Mouse (Mus musculus): ENCODE measurements around the gene Epb41l4b.

GRCm38 (mm10) chr4:57017229-57017628 lies 126.0 kb downstream of the Epb41l4b start:
- TF ChIP-seq POLR2A (IDR thresholded peaks at IDR 0.05; ENCODE audit: insufficient read depth, low read depth, low read length) (no peak), CTCF (IDR thresholded peaks at IDR 0.05; ENCODE audit: insufficient read depth, low read depth, low read length) (peak; percentile 54)

All from olfactory bulb, adult 2 months (tissue).